Mouse (Mus musculus) lung, postnatal 0 days (tissue): ENCODE measurements around the gene Phactr1.

ENCODE experiments used
- CTCF ChIP-seq: IDR thresholded peaks from 2 replicates; pipeline ENCODE4 v1.5.1; 2016; ENCODE audit warnings: antibody characterized with exemption, mild to moderate bottlenecking
- EP300 ChIP-seq: IDR thresholded peaks from 2 replicates; pipeline ENCODE4 v1.6.1; 2016; ENCODE audit warnings: antibody characterized with exemption, mild to moderate bottlenecking, control low read depth

DNA sequence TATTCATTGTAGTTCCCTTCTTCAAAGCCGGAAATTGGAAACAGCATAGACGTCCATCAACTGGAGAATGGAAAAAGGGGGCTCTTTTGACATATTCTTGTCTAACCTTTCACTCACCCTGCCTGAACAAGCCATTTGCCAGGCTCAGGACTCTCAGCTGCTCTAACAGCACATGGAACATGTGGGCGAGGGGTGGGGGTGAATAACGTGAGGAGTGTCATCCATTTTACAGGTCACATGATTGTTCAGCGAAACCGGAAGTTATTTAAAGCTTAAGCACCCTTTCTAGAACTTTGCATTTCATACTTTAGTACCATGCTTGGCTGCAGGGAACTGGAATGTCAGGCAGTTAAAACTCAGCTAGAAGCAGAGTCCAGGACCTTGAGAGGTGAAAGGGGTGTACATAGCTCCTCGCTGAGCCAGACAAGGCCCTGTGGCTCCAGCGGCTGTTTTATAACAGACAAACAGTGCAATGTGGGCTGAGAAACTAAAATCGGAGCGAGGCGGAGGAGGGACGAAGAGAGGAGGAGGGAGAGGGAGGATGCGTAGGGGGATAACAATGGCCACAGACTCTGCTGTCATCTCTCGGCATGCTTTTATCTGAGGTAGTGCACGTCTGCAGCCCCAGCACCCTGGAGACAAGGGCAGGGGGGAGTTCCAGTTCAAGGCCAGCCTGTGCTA is 141.1 kb downstream of the Phactr1 start:
- TF ChIP-seq EP300: no peak
- TF ChIP-seq CTCF: no peak
